Mouse (Mus musculus): Measurements from ENCODE around the gene Nrsn1.

The Nrsn1 gene

DNA sequence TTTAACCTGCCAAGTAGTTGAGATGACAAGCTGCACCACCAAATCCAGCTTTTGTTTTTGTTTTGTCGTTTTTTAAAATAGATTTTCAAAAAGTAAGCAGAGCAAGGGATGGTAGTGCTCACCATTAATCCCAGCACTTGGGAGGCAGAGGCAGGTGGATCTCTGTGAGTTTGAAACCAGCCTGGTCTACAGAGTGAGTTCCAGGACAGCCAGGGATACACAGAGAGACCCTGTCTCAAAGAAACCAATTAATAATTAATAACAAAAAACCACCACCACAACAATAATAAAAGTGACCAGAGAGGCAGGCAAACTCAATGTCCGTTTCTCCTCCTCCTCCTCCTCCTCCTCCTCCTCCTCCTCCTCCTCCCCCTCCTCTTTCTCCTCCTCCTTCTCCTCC is at the start of gene Nrsn1:
Gene Nrsn1 (minus strand): TSS at position 101 of the 400 bp plus-strand sequence.
- WGBS, result 58% methylated on average over 2 of the region's 2 CpGs

- 74% methylated on average over 2 of the region's 2 CpGs for WGBS
Observed at GRCm38 (mm10) chr13:25312059-25312458, 41.8 kb upstream of the Nrsn1 start.

GRCm38 (mm10) chr13:25288736-25289135 is 18.4 kb upstream of the Nrsn1 start:
- 78% methylated on average over 1 of the region's 1 CpGs for WGBS

DNA sequence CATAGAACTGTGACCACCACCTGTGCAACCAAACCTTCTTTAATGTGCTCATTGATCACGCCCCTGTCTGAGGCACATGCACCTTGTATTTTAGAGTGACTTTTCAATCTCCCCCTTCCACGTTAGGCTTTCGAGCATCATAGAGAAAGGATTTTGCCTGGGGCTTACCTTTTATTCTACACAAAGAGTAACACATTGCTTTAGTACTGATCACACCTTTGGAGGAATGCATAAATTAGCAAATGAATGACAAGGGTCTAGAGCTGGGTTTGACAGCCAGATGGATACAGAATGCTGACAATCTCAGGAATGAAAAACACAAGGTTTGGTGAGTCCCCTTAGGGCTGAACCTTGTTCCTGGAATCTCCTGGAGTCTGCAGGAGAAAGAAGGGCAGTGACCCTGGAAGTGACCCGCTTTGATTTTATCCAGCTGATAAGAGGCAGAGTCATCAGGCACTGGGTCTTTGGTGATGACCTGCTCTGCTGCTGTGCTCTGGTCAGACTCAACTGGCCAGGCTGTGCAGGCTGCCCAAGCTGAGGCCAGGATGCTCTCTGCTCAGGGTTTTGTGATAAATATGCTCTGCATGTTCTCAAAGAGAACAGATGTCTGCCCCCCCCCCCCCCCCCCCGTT is 4.7 kb upstream of the Nrsn1 start:
- WGBS, result 66% methylated on average over 5 of the region's 5 CpGs

GRCm38 (mm10) chr13:25272189-25272588 is 1.9 kb upstream of the Nrsn1 start:
- 39% methylated on average over 4 of the region's 4 CpGs for WGBS

- 2% methylated on average over 40 of the region's 42 CpGs for WGBS
Observed at GRCm38 (mm10) chr13:25269569-25270268, 583 bp downstream of the Nrsn1 start.

DNA sequence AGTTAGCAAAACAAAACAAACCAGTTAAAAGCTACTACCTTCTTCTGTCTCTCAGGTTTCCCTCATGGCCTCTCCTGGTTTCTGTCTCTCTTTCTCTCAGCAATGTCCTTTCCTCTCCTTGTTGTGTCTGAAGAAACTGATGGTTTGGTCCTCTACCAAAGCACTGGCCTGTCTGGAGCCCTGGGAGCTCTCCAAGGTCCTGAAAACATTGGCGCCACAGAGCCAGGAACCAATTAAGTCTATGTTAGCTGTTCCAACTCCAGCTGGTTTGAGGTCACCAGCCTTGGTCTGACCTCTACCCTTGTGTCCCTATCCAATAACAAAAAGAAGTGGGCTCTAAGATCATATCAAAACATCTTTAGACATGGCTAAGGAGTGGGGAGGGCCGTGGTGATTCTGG is 1.3 kb downstream of the Nrsn1 start:
- WGBS, result 11% methylated on average over 2 of the region's 2 CpGs

DNA sequence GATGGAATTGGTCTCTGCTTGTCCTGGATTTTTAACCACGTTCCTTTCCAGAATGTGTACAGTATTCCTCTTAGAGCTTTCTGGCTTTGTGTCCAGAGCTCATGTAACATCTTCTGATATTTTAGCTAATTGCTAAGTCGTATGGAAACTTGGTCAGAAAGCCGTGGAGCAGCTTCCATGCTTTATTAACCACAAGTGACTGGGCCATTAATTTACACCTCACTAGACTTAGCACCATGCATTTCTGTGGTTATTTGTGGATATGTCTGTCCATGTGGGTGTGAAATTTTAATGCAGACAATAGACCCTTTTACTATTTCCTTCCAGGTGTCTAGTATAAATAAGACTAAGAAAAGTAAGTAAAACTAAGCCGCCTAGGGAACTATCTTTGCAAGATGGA is 7.6 kb downstream of the Nrsn1 start:
- 72% methylated on average over 4 of the region's 4 CpGs for WGBS

GRCm38 (mm10) chr13:25257608-25258007 is 12.7 kb downstream of the Nrsn1 start:
- WGBS, result 46% methylated on average over 6 of the region's 6 CpGs

DNA sequence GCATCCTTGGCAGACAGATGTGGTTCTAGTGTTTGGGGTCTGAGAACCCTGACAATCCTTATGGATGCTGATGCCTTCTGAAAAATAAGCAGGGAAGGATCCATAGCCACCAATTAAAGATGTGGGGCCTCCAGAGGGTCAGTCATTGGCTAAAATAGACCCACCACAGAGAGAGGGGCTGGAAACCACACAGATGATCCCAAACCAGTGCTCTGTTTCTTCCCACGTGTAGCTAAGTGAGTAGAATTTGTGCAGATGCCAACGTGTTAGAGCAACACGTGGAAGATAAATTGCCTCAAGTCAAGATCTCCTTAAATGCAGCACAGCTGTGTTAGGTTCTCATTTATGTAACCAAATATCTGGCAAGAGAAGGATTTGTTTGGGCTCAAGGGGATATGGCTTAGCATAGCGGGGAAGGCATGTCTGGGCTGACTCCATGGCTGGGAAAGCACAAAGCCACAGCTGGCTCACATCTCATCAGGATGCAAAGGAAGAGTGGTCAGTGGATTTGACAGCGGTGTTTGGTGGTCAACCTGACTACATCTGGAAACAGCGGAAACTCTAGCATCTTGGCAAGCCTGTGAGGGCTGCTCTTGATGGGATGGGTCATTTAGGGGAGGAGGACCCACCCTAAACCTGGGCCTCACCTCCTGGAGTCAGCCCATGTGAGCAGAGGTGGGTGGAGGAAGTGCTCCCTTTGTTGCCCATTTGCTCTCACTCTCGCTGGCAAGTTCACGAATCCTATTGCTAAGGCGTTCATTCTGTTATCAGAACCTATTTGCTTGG is 15.6 kb downstream of the Nrsn1 start:
- WGBS, result 75% methylated on average over 9 of the region's 9 CpGs

DNA sequence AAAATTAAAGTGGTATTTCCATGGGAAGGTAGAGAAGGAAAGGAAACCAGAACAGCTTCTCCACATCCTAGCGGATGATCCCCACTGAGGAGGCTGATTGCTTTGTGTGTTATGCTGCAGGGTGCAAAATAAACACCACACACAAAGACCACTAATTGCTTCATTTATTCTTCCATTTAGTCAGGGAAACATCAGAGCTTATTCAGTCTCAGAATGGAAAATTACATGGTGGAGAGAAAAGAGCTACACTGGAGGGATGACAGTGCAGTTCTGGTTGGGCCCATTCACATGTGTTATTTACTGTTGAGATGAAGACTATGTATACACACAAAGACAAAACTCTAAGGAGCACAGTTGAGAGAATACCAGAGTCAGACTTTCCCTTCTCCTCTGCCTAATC is 18.4 kb downstream of the Nrsn1 start:
- 35% methylated on average over 1 of the region's 1 CpGs for WGBS

DNA sequence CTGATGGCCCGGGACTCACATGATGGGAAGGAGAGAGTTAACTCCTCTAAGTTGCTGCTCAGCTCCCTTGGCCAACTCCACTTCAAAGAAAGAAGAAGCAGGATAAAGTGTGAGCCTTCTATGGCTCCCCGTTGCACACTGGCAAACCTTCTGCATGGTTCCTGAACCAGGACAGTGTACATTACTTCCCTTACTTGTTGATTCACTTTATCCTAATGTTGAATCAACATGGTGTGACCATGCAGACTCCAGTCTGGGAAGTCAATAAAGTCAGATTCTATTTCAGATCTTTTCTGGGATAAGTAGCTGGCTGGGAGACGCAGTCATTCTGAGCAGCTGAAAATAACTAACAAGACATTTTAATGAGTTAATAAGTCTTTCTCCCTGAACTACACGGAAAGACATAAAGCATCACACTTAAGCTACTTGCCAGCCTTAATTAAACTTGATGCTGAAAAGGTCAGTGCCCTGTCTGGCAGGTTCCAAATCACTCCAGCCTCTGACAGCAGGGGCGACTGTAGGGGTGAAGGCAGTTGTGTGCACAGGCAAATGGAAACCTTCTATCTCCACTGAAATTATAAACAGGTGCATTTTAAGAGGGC is 50.0 kb downstream of the Nrsn1 start:
- 70% methylated on average over 5 of the region's 5 CpGs for WGBS

GRCm38 (mm10) chr13:25218394-25218793 is 51.9 kb downstream of the Nrsn1 start:
- 98% methylated on average over 1 of the region's 1 CpGs for WGBS

GRCm38 (mm10) chr13:25206950-25207349 is 63.4 kb downstream of the Nrsn1 start:
- WGBS, result 57% methylated on average over 5 of the region's 5 CpGs

Data from cerebral cortex, adult 2 months (tissue).